Mouse (Mus musculus): ENCODE data around the gene Gabbr2. TPM values are rescaled to one million over a fixed set of nuclear protein-coding genes. Genes with fewer than 3 reads are reported as not detected.
"Not testable (repeated sequence)": the region's sequence is repeated elsewhere in the genome, so short reads cannot be mapped to it uniquely, and the experiment has no call there.

The Gabbr2 gene
- polyA plus RNA-seq, 1 experiment from 2014 or later = 13.9 TPM

DNA sequence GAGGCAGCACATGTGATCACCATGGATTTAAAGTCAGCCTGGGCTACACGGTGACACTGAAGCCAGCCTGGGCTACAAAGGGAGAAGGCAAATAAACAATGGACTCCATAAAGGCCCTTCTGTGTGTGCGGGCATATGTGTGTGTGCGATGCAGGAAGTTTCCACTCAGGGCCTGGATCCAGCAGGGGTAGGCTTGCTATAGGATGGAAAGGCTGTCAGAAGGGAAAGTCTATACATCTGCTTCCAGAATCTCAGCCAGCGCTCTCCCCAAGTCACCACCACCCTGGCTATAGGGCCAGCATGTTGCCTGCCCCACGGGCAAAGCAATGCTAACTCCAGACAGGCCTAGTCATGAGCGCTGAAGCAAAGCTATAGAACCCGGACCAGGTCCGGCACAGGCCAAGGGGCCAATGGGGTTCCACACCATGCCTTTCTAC lies 348.0 kb downstream of the Gabbr2 start:
- H3K4me1 ChIP-seq (ENCODE audit: control insufficient read depth, insufficient read depth, low read length) = no peaks in the 10 kb centered on the region
- no peak for ATAC-seq
- H3K4me2 ChIP-seq (ENCODE audit: low read length) = no peak overlapping the region
- no peak overlapping the region for H3K9ac ChIP-seq (ENCODE audit: low read depth, low read length)
- no peaks in the 10 kb centered on the region for H3K36me3 ChIP-seq (ENCODE audit: control insufficient read depth, insufficient read depth, low read length)
- H3K4me3 ChIP-seq (ENCODE audit: low read depth, low read length) = no peak overlapping the region
- H3K27me3 ChIP-seq (ENCODE audit: control insufficient read depth, insufficient read depth, low read depth, low read length) = peaks cover 8% of the 10 kb centered on the region
- no peaks in the 10 kb centered on the region for H3K9me3 ChIP-seq (replicated peaks; ENCODE audit: control insufficient read depth, low read length, poor library complexity, severe bottlenecking)
- WGBS = 89% methylated on average over 8 of the region's 8 CpGs
- H3K27ac ChIP-seq (ENCODE audit: low read length) = no peak overlapping the region

DNA sequence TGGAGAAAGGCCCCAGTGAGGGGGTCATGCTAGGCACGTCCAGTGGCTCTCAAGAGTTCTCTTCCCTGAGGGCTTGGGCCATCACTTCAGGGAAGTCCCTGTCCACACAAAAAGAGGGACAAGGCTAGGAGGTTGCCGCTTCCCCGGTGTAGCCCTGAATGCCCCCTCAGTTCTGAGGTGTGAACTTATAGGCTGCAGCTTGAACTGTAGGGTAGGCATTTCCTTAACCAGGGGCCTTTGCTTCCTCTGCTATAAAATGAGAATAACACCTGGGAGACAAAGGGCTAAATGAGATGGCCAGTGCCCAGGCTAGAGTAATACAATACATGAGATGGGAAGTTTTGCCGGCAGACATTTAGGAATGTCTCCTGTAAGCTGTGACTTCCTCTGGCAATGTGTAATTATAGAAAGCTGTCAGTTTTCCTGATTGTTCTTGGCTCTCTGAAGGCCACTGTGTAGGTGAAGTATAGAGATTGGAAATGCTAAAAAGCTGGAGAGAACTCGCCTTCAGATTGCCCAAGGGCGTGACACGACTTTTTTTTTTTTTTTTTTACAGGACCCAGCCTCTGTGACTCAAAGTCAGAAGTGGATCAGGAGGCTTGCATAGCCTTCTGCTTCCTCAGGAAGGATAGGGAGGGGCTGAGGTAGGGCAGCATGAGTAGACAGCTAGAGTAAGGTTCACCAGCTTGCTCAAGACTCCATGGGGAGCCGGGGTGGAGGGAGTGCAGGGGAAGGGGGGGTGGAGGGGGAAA lies 348.6 kb downstream of the Gabbr2 start:
- Histone ChIP-seq H3K27ac (ENCODE audit: low read length) (no peak overlapping the region), H3K9me3 (replicated peaks; ENCODE audit: control insufficient read depth, low read length, poor library complexity, severe bottlenecking) (no peaks in the 10 kb centered on the region), H3K4me1 (ENCODE audit: control insufficient read depth, insufficient read depth, low read length) (no peaks in the 10 kb centered on the region), H3K27me3 (ENCODE audit: control insufficient read depth, insufficient read depth, low read depth, low read length) (peaks cover 3% of the 10 kb centered on the region), H3K4me2 (ENCODE audit: low read length) (no peak overlapping the region), H3K9ac (ENCODE audit: low read depth, low read length) (no peak overlapping the region), H3K36me3 (ENCODE audit: control insufficient read depth, insufficient read depth, low read length) (no peaks in the 10 kb centered on the region), H3K4me3 (ENCODE audit: low read depth, low read length) (no peak overlapping the region)
- ATAC-seq = no peak
- 78% methylated on average over 8 of the region's 8 CpGs for WGBS

DNA sequence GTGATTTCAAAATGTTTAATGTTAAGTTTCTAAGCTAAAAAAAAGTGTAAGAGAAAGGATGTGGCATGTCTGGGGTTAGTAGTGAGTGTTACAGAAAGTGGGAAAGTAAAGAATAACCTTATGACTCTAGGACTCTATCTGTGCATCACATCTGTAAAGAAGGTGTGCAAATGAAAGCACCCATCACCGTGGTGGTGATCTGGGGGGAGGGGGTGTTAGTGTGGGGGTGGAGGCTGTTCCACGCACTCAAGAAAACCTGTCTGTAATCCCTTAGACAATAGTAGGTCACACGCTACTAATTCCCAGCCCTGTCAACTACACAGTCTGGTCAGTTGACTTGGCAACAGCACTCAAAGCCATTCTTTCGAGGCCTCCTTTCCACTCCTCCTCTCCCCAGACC lies 350.4 kb downstream of the Gabbr2 start:
- WGBS = 10% methylated on average over 4 of the region's 4 CpGs
- no peak for ATAC-seq
- no peaks in the 10 kb centered on the region for H3K4me1 ChIP-seq (ENCODE audit: control insufficient read depth, insufficient read depth, low read length)

DNA sequence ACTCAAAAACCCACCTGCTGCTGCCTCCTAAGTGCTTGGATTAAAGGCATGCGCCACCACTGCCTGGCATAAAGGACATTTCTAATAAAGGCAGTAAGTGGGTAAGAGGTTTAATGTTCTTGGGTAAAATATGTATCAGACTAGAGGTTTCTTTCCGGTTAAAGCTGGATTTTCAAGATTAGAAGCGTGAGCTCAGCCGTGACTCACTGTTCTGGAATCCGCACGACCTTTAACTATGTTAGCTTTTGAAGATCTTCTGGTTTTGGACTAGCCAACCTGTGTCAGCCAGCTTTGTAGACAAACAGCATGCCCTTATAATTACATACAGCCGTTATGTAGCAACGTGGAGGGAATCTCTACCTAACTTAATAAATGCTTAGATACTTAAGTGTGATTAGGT lies 351.8 kb downstream of the Gabbr2 start:
- no peak overlapping the region for H3K27ac ChIP-seq (ENCODE audit: low read length)
- WGBS = 86% methylated on average over 8 of the region's 8 CpGs
- no peak for ATAC-seq

More for the DNA sequence above, 350.4 kb downstream of the Gabbr2 start:
- Histone ChIP-seq H3K9me3 (replicated peaks; ENCODE audit: control insufficient read depth, low read length, poor library complexity, severe bottlenecking) (no peaks in the 10 kb centered on the region), H3K36me3 (ENCODE audit: control insufficient read depth, insufficient read depth, low read length) (no peaks in the 10 kb centered on the region), H3K27ac (ENCODE audit: low read length) (no peak overlapping the region), H3K9ac (ENCODE audit: low read depth, low read length) (no peak overlapping the region), H3K4me3 (ENCODE audit: low read depth, low read length) (no peak overlapping the region), H3K27me3 (ENCODE audit: control insufficient read depth, insufficient read depth, low read depth, low read length) (no peaks in the 10 kb centered on the region), H3K4me2 (ENCODE audit: low read length) (no peak overlapping the region)

DNA sequence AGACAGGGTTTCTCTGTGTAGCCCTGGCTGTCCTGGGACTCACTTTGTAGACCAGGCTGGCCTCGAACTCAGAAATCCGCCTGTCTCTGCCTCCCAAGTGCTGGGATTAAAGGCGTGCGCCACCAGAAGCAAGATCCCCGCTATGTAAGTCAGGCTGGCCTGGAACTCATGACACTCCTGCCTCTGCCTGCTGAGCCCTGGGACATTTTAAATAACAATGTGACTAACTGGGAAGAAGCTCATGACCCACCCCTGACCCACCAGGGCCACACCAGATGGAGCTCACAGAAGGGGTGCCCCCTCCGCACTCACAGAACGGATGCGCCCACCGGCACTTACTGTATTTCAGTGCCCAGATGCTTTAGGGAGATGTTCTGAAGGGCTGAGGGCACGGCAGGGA lies 354.4 kb downstream of the Gabbr2 start:
- not testable (repeated sequence) for H3K27ac ChIP-seq (ENCODE audit: low read length); H3K27me3 ChIP-seq (ENCODE audit: control insufficient read depth, insufficient read depth, low read depth, low read length); H3K9me3 ChIP-seq (replicated peaks; ENCODE audit: control insufficient read depth, low read length, poor library complexity, severe bottlenecking); H3K36me3 ChIP-seq (ENCODE audit: control insufficient read depth, insufficient read depth, low read length); ATAC-seq; H3K4me1 ChIP-seq (ENCODE audit: control insufficient read depth, insufficient read depth, low read length); H3K4me3 ChIP-seq (ENCODE audit: low read depth, low read length); H3K9ac ChIP-seq (ENCODE audit: low read depth, low read length); H3K4me2 ChIP-seq (ENCODE audit: low read length)
- 95% methylated on average over 10 of the region's 10 CpGs for WGBS

More for the DNA sequence above, 351.8 kb downstream of the Gabbr2 start:
- Histone ChIP-seq H3K4me3 (ENCODE audit: low read depth, low read length) (no peak overlapping the region), H3K27me3 (ENCODE audit: control insufficient read depth, insufficient read depth, low read depth, low read length) (no peaks in the 10 kb centered on the region), H3K9me3 (replicated peaks; ENCODE audit: control insufficient read depth, low read length, poor library complexity, severe bottlenecking) (no peaks in the 10 kb centered on the region), H3K9ac (ENCODE audit: low read depth, low read length) (no peak overlapping the region), H3K36me3 (ENCODE audit: control insufficient read depth, insufficient read depth, low read length) (no peaks in the 10 kb centered on the region), H3K4me2 (ENCODE audit: low read length) (no peak overlapping the region), H3K4me1 (ENCODE audit: control insufficient read depth, insufficient read depth, low read length) (no peaks in the 10 kb centered on the region)

DNA sequence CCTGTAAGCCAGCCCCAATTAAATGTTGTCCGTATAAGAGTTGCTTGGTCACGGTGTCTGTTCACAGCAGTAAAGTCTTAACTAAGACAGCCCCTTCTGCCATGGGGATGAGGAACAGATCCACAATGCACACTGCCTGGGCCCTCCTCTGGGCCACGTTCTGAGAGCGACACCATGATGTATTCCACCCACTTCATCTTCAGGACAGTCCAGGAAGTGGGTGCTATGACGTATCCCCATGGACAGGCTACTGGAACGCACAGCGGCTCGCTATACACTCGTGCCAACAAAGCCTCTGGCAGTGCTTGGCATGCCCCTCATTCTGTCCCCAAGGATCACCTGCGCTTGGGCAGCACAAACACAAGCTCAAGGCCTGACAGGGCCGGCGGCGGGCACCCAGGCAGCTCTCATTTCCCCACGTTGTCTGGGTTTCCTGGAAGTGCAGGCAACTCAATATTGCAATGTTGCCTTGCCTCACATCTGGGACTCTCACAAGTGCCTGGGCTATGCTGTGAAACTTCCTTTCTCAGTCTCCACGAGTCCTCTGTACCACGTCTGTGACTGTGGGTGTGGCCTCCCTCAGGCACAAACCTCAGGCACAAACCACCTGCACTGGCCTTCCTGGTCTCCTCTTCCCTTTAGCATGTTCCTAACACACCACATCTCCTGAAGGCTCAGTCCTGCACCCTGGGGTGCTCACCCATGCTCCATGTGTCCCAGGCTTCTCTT lies 355.8 kb downstream of the Gabbr2 start:
- Histone ChIP-seq H3K36me3 (ENCODE audit: control insufficient read depth, insufficient read depth, low read length) (no peaks in the 10 kb centered on the region), H3K9ac (ENCODE audit: low read depth, low read length) (no peak overlapping the region), H3K4me2 (ENCODE audit: low read length) (no peak overlapping the region), H3K4me3 (ENCODE audit: low read depth, low read length) (no peak overlapping the region), H3K27me3 (ENCODE audit: control insufficient read depth, insufficient read depth, low read depth, low read length) (no peaks in the 10 kb centered on the region), H3K9me3 (replicated peaks; ENCODE audit: control insufficient read depth, low read length, poor library complexity, severe bottlenecking) (no peaks in the 10 kb centered on the region), H3K4me1 (ENCODE audit: control insufficient read depth, insufficient read depth, low read length) (no peaks in the 10 kb centered on the region), H3K27ac (ENCODE audit: low read length) (no peak overlapping the region)
- no peak for ATAC-seq
- 87% methylated on average over 16 of the region's 16 CpGs for WGBS

DNA sequence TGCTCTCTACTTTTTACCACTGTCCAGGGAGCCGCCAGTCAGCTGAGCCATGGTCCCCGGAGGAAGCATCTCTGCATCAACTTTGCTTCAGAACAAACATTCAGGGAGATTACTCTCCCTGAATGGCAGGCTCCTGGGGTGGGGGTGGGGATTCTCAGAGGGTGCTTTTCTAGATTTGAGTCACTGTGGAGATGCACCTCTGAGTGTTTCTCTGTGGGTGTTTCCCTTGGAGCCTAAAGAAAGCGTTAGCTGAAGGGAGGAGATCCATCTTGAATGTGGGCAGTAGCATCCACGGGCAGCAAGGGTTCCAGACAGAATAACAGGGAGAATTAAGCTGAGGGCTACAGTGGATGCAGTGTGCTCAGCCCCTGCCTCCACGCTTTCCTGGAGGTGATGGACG lies 356.8 kb downstream of the Gabbr2 start:
- 62% methylated on average over 6 of the region's 6 CpGs for WGBS
- no peak overlapping the region for H3K4me2 ChIP-seq (ENCODE audit: low read length)
- ATAC-seq = no peak
- no peaks in the 10 kb centered on the region for H3K36me3 ChIP-seq (ENCODE audit: control insufficient read depth, insufficient read depth, low read length)
- H3K9me3 ChIP-seq (replicated peaks; ENCODE audit: control insufficient read depth, low read length, poor library complexity, severe bottlenecking) = no peaks in the 10 kb centered on the region
- H3K27ac ChIP-seq (ENCODE audit: low read length) = no peak overlapping the region
- no peaks in the 10 kb centered on the region for H3K27me3 ChIP-seq (ENCODE audit: control insufficient read depth, insufficient read depth, low read depth, low read length)
- H3K9ac ChIP-seq (ENCODE audit: low read depth, low read length) = no peak overlapping the region
- no peak overlapping the region for H3K4me3 ChIP-seq (ENCODE audit: low read depth, low read length)
- H3K4me1 ChIP-seq (ENCODE audit: control insufficient read depth, insufficient read depth, low read length) = no peaks in the 10 kb centered on the region

DNA sequence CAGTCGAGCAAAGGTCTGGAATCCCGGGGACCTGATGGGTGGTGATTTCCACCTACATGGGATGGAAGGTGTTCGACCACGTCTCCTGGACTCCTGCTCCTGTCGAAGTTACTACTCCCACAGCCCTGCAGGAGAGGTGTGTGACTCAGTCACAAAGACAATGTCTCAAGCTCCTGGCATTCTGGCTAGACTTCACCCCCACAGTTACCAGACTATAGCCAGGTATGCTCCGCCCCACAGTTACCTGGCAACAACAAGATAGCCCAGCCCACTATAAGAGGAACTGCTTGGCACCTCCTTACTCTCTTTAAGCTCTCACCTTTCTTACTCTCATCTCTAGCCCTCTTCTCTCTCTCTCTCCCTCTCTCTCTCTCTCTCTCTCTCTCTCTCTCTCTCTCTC lies 358.1 kb downstream of the Gabbr2 start:
- H3K36me3 ChIP-seq (ENCODE audit: control insufficient read depth, insufficient read depth, low read length); ATAC-seq; H3K9ac ChIP-seq (ENCODE audit: low read depth, low read length); H3K27me3 ChIP-seq (ENCODE audit: control insufficient read depth, insufficient read depth, low read depth, low read length); H3K9me3 ChIP-seq (replicated peaks; ENCODE audit: control insufficient read depth, low read length, poor library complexity, severe bottlenecking); H3K4me3 ChIP-seq (ENCODE audit: low read depth, low read length); H3K4me2 ChIP-seq (ENCODE audit: low read length); H3K27ac ChIP-seq (ENCODE audit: low read length); H3K4me1 ChIP-seq (ENCODE audit: control insufficient read depth, insufficient read depth, low read length): not testable (repeated sequence)
- 77% methylated on average over 6 of the region's 6 CpGs for WGBS

DNA sequence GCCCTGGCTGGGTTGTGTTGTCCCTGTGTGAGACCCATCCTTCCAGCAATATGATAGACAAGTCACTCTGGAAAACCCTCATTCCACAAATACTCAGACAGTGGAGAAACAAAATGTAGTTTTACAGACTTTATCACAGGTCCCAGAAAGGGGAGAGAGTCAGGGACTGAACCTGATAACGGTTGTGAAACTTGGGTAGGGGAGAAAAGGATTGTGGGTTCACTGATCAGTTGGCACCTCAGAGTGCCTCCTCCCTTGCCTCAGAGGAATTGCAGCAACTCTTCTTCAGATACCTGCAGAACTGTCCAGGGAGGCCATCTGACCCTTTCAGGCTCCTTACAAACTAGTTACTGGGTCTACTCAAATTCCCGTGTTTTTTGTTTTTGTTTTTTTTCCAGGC lies 359.2 kb downstream of the Gabbr2 start:
- no peak overlapping the region for H3K4me2 ChIP-seq (ENCODE audit: low read length)
- H3K9me3 ChIP-seq (replicated peaks; ENCODE audit: control insufficient read depth, low read length, poor library complexity, severe bottlenecking) = no peaks in the 10 kb centered on the region
- no peak for ATAC-seq
- no peak overlapping the region for H3K27ac ChIP-seq (ENCODE audit: low read length)
- H3K36me3 ChIP-seq (ENCODE audit: control insufficient read depth, insufficient read depth, low read length) = no peaks in the 10 kb centered on the region
- H3K9ac ChIP-seq (ENCODE audit: low read depth, low read length) = no peak overlapping the region
- H3K4me3 ChIP-seq (ENCODE audit: low read depth, low read length) = no peak overlapping the region
- WGBS = 63% methylated on average over 2 of the region's 2 CpGs
- no peaks in the 10 kb centered on the region for H3K4me1 ChIP-seq (ENCODE audit: control insufficient read depth, insufficient read depth, low read length)
- H3K27me3 ChIP-seq (ENCODE audit: control insufficient read depth, insufficient read depth, low read depth, low read length) = no peaks in the 10 kb centered on the region

Data from midbrain, embryonic 16.5 days (tissue).